Mouse (Mus musculus) lung, embryonic 14.5 days (tissue): ENCODE data around the gene Capn1. TPM values are rescaled to one million over a fixed set of nuclear protein-coding genes. Genes with fewer than 3 reads are reported as not detected.

Source experiments
- ATAC-seq: fragments of 200-750 bp; cut with Nextera tagmentation; 2 replicates; pipeline ENCODE4 v1.8.0; 2017; ENCODE audit warnings: mild to moderate bottlenecking, moderate TSS enrichment, moderate library complexity; ENCODE audit not compliant: insufficient read depth
- DNase-seq: peaks from one replicate; pipeline ENCODE4 v3.0.0-alpha.2; 2015
- H3K27ac ChIP-seq: fragments of 300-500 bp; sonication (generic); 2 replicates; pipeline ENCODE4 v1.5.1; 2014; ENCODE audit warnings: low read depth, mild to moderate bottlenecking, moderate library complexity
- H3K27me3 ChIP-seq: fragments of 300-500 bp; sonication (generic); 2 replicates; pipeline ENCODE4 v1.6.1; 2014; ENCODE audit warnings: low read length, control low read depth; ENCODE audit not compliant: insufficient read depth
- H3K36me3 ChIP-seq: fragments of 300-500 bp; sonication (generic); 2 replicates; pipeline ENCODE4 v1.6.1; 2014; ENCODE audit warnings: control low read depth; ENCODE audit not compliant: insufficient read depth
- H3K4me1 ChIP-seq: fragments of 300-500 bp; sonication (generic); 2 replicates; pipeline ENCODE4 v1.6.1; 2014; ENCODE audit warnings: antibody characterized with exemption, control low read depth; ENCODE audit not compliant: insufficient read depth
- H3K4me2 ChIP-seq: fragments of 300-500 bp; sonication (generic); 2 replicates; pipeline ENCODE4 v1.6.1; 2014; ENCODE audit warnings: mild to moderate bottlenecking
- H3K4me3 ChIP-seq: fragments of 300-500 bp; sonication (generic); 2 replicates; pipeline ENCODE4 v1.5.1; 2014; ENCODE audit warnings: low read depth, low read length
- H3K9ac ChIP-seq: fragments of 300-500 bp; sonication (generic); 2 replicates; pipeline ENCODE4 v1.6.1; 2014
- H3K9me3 ChIP-seq: fragments of 300-500 bp; sonication (generic); 2 replicates; pipeline ENCODE4 v1.6.1; 2016; ENCODE audit warnings: low read depth, low read length, control low read depth
- CTCF ChIP-seq: IDR thresholded peaks from 2 replicates; pipeline ENCODE4 v1.5.1; 2016; ENCODE audit warnings: antibody characterized with exemption, low read depth
- WGBS: fragments of 180-500 bp; shearing (Covaris S2); extraction: QIAGEN DNeasy Blood & Tissue Kit; methylation state at CpG from one replicate; pipeline ENCODE4 v1.1.7; 2014; 5-methylcytosine and 5-hydroxymethylcytosine counted together
- polyA plus RNA-seq: library from polyadenylated mRNA; unstranded; fragments of >200 nt; fragmentation: Nextera tagmentation; extraction: Ambion mirVana; gene quantifications from 2 replicates; pipeline ENCODE4 v1.2.1, GENCODE M21; 2014

Capn1 gene
- polyA plus RNA-seq, 1 experiment from 2014 or later = 9.6 TPM

- 0 out of 2 replicates have a peak overlapping the region, but pooled peaks have one; percentile 26 for H3K27ac ChIP-seq
- no peaks in the 10 kb centered on the region for H3K9me3 ChIP-seq
- no peak for TF ChIP-seq CTCF
- WGBS = 74% methylated on average over 12 of the region's 12 CpGs
- H3K4me1 ChIP-seq = peaks cover 9% of the 10 kb centered on the region
- no peaks in the 10 kb centered on the region for H3K27me3 ChIP-seq
- H3K36me3 ChIP-seq = 0 out of 2 replicates have a peak, but pooled peaks cover 2% of the 10 kb centered on the region
- H3K9ac ChIP-seq = no peak overlapping the region; the same call in 1 of the 2 replicates
- no peak for DNase-seq
- no peak overlapping the region for H3K4me3 ChIP-seq
- no peak overlapping the region for H3K4me2 ChIP-seq
- ATAC-seq = no peak
Observed at GRCm38 (mm10) chr19:5990033-5990432, 25.7 kb downstream of the Capn1 start.

- TF ChIP-seq CTCF = no peak
- Histone ChIP-seq H3K9ac (no peak overlapping the region; the same call in 1 of the 2 replicates), H3K27me3 (no peaks in the 10 kb centered on the region), H3K4me1 (peaks cover 9% of the 10 kb centered on the region), H3K4me3 (peak overlapping the region; percentile 12; the same call in 1 of the 2 replicates), H3K36me3 (0 out of 2 replicates have a peak, but pooled peaks cover 2% of the 10 kb centered on the region), H3K9me3 (no peaks in the 10 kb centered on the region), H3K27ac (peak overlapping the region; percentile 26; the same call in 1 of the 2 replicates), H3K4me2 (peak overlapping the region; percentile 51)
- no peak for ATAC-seq
- 51% methylated on average over 6 of the region's 6 CpGs for WGBS
- DNase-seq = no peak
Observed at GRCm38 (mm10) chr19:5989585-5989984, 26.1 kb downstream of the Capn1 start.

GRCm38 (mm10) chr19:5988815-5989452 is 26.8 kb downstream of the Capn1 start:
- Histone ChIP-seq H3K4me3 (peak overlapping the region; percentile 12), H3K27ac (peak overlapping the region; percentile 44), H3K4me1 (peaks cover 9% of the 10 kb centered on the region), H3K36me3 (0 out of 2 replicates have a peak, but pooled peaks cover 2% of the 10 kb centered on the region), H3K27me3 (no peaks in the 10 kb centered on the region), H3K9ac (peak overlapping the region; percentile 47), H3K4me2 (peak overlapping the region; percentile 51), H3K9me3 (no peaks in the 10 kb centered on the region)
- 2% methylated on average over 13 of the region's 13 CpGs for WGBS
- DNase-seq = peak; percentile 85
- TF ChIP-seq CTCF = no peak
- peak; percentile 73 for ATAC-seq

- Histone ChIP-seq H3K9me3 (no peaks in the 10 kb centered on the region), H3K4me2 (no peak overlapping the region), H3K9ac (0 out of 2 replicates have a peak overlapping the region, but pooled peaks have one; percentile 47), H3K4me3 (no peak overlapping the region), H3K27ac (peak overlapping the region; percentile 44), H3K36me3 (0 out of 2 replicates have a peak, but pooled peaks cover 2% of the 10 kb centered on the region), H3K27me3 (no peaks in the 10 kb centered on the region), H3K4me1 (peaks cover 9% of the 10 kb centered on the region)
- 51% methylated on average over 5 of the region's 5 CpGs for WGBS
- no peak for TF ChIP-seq CTCF
- ATAC-seq = no peak
- no peak for DNase-seq
Observed at GRCm38 (mm10) chr19:5988027-5988814, 27.5 kb downstream of the Capn1 start.

GRCm38 (mm10) chr19:5986043-5986442 is 29.7 kb downstream of the Capn1 start, which contains the start of gene Slc22a20:
TSS of gene Slc22a20 (minus strand) at chr19:5986143.
- H3K4me2 ChIP-seq = no peak within 1 kb of the TSS
- H3K4me1 ChIP-seq = peaks cover 9% of the 10 kb centered on the region
- no peak for DNase-seq
- 35% methylated on average over 4 of the region's 4 CpGs for WGBS
- no peak for ATAC-seq
- no peaks in the 10 kb centered on the region for H3K9me3 ChIP-seq
- no peak within 1 kb of the TSS for H3K4me3 ChIP-seq
- TF ChIP-seq CTCF = no peak
- H3K27me3 ChIP-seq = no peaks in the 10 kb centered on the region
- H3K27ac ChIP-seq = no peak within 1 kb of the TSS
- H3K9ac ChIP-seq = no peak within 1 kb of the TSS
- no peaks in the 10 kb centered on the region for H3K36me3 ChIP-seq

- no peak overlapping the region for H3K27ac ChIP-seq
- H3K9ac ChIP-seq = no peak overlapping the region
- H3K9me3 ChIP-seq = no peaks in the 10 kb centered on the region
- no peak for ATAC-seq
- H3K4me3 ChIP-seq = no peak overlapping the region
- H3K27me3 ChIP-seq = no peaks in the 10 kb centered on the region
- no peak for DNase-seq
- H3K4me2 ChIP-seq = no peak overlapping the region
- H3K4me1 ChIP-seq = no peaks in the 10 kb centered on the region
- H3K36me3 ChIP-seq = no peaks in the 10 kb centered on the region
- 78% methylated on average over 9 of the region's 9 CpGs for WGBS
- TF ChIP-seq CTCF = no peak
Observed at GRCm38 (mm10) chr19:5980477-5980876, 35.2 kb downstream of the Capn1 start.

GRCm38 (mm10) chr19:5977717-5978116 is 38.0 kb downstream of the Capn1 start:
- Histone ChIP-seq H3K27me3 (no peaks in the 10 kb centered on the region), H3K9me3 (no peaks in the 10 kb centered on the region), H3K27ac (no peak overlapping the region), H3K4me2 (no peak overlapping the region), H3K9ac (no peak overlapping the region), H3K4me3 (no peak overlapping the region), H3K4me1 (no peaks in the 10 kb centered on the region), H3K36me3 (no peaks in the 10 kb centered on the region)
- no peak for DNase-seq
- TF ChIP-seq CTCF = no peak
- 83% methylated on average over 3 of the region's 3 CpGs for WGBS
- no peak for ATAC-seq
